Mouse (Mus musculus): ENCODE results near the gene Ano6.

Ano6 gene

GRCm38 (mm10) chr15:95790529-95791071, at the start of gene Ano6:
Ano6 (plus strand) TSS chr15:95790843.
- in situ Hi-C loops (cut with MboI, MseI) = loop anchor here (5.0 to 25.0 kb wide), 4 partner anchors 42 to 1672 kb away; partner anchors contain the start of gene Arid2 (in 1 of the 2)

GRCm38 (mm10) chr15:95742955-95743354, 47.7 kb upstream of the Ano6 start:
- in situ Hi-C loops (cut with MboI, MseI) = no loop called here

- in situ Hi-C loops (cut with MboI, MseI) = no loop called here
These were observed 46.8 kb upstream of the Ano6 start for GRCm38 (mm10) chr15:95743856-95744255.

GRCm38 (mm10) chr15:95745346-95746106, 45.1 kb upstream of the Ano6 start:
- in situ Hi-C loops (cut with MboI, MseI) = no loop called here

- in situ Hi-C loops (cut with MboI, MseI) = no loop called here
These were observed 44.1 kb upstream of the Ano6 start for GRCm38 (mm10) chr15:95746513-95746912.

GRCm38 (mm10) chr15:95746955-95747931, 43.4 kb upstream of the Ano6 start:
- in situ Hi-C loops (cut with MboI, MseI) = no loop called here

GRCm38 (mm10) chr15:95749216-95749615, 41.4 kb upstream of the Ano6 start:
- in situ Hi-C loops (cut with MboI, MseI) = no loop called here

- in situ Hi-C loops (cut with MboI, MseI) = no loop called here
These were observed 40.6 kb upstream of the Ano6 start for GRCm38 (mm10) chr15:95750038-95750437.

- in situ Hi-C loops (cut with MboI, MseI) = no loop called here
These were observed 38.6 kb upstream of the Ano6 start for GRCm38 (mm10) chr15:95751832-95752676.

- in situ Hi-C loops (cut with MboI, MseI) = no loop called here
These were observed 38.0 kb upstream of the Ano6 start for GRCm38 (mm10) chr15:95752677-95753019.

GRCm38 (mm10) chr15:95753031-95753430, 37.6 kb upstream of the Ano6 start:
- in situ Hi-C loops (cut with MboI, MseI) = no loop called here

- in situ Hi-C loops (cut with MboI, MseI) = loop anchor here in 1 of 2 experiments (5.0 kb wide), 1 partner anchor 50 kb away; no protein-coding TSS in a partner anchor
These were observed 33.5 kb upstream of the Ano6 start for GRCm38 (mm10) chr15:95757169-95757568.

GRCm38 (mm10) chr15:95758069-95758468, 32.6 kb upstream of the Ano6 start:
- in situ Hi-C loops (cut with MboI, MseI) = loop anchor here in 1 of 2 experiments (5.0 kb wide), 1 partner anchor 51 kb away; no protein-coding TSS in a partner anchor

- in situ Hi-C loops (cut with MboI, MseI) = loop anchor here in 1 of 2 experiments (5.0 kb wide), 1 partner anchor 52 kb away; no protein-coding TSS in a partner anchor
These were observed 31.8 kb upstream of the Ano6 start for GRCm38 (mm10) chr15:95758696-95759434.

GRCm38 (mm10) chr15:95759857-95760256, 30.8 kb upstream of the Ano6 start:
- in situ Hi-C loops (cut with MboI, MseI) = loop anchor here in 1 of 2 experiments (5.0 kb wide), 1 partner anchor 53 kb away; no protein-coding TSS in a partner anchor

- in situ Hi-C loops (cut with MboI, MseI) = no loop called here
These were observed 29.2 kb upstream of the Ano6 start for GRCm38 (mm10) chr15:95761420-95761819.

GRCm38 (mm10) chr15:95762661-95763303, 27.9 kb upstream of the Ano6 start:
- in situ Hi-C loops (cut with MboI, MseI) = no loop called here

GRCm38 (mm10) chr15:95763464-95763863, 27.2 kb upstream of the Ano6 start:
- in situ Hi-C loops (cut with MboI, MseI) = no loop called here

- in situ Hi-C loops (cut with MboI, MseI) = no loop called here
These were observed 25.4 kb upstream of the Ano6 start for GRCm38 (mm10) chr15:95765271-95765670.

- in situ Hi-C loops (cut with MboI, MseI) = no loop called here
These were observed 24.7 kb upstream of the Ano6 start for GRCm38 (mm10) chr15:95765936-95766335.
